Mouse (Mus musculus): ENCODE measurements around the gene Mycbpap.
A peak's percentile ranks its signal among the peaks of the same experiment; 100 is the strongest.

The Mycbpap gene

DNA sequence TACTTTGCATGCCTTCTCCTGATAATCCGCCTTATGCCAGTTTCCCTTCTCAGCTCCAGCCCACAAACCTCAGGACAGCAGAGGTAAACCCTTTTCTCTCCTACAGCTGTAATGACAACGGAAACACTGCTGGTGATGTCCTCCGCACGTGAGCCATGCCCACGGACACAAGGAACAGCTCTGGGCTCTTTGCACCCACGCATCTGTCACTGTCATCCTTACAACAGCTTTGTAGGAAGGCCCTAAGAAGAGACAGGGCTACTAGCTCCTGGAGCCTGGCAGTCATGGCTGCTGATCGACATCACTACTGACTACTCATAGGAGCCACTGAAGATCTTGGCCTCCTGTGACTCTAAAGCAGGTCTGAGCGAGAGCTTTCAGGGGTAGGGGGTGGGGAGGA, 11.6 kb upstream of the Mycbpap start:
- DNase-seq (ENCODE audit: low spot score), result no peak

- peak; percentile 23 for DNase-seq (ENCODE audit: low spot score)
These were observed 7.3 kb upstream of the Mycbpap start for GRCm38 (mm10) chr11:94528879-94529278.

GRCm38 (mm10) chr11:94526171-94526879, 4.8 kb upstream of the Mycbpap start:
- DNase-seq (ENCODE audit: low spot score), result peak; percentile 42

- no peak for DNase-seq (ENCODE audit: low spot score)
These were observed 8.1 kb downstream of the Mycbpap start for GRCm38 (mm10) chr11:94513452-94513851.

GRCm38 (mm10) chr11:94508976-94509375, 12.6 kb downstream of the Mycbpap start:
- no peak for DNase-seq (ENCODE audit: low spot score)

DNA sequence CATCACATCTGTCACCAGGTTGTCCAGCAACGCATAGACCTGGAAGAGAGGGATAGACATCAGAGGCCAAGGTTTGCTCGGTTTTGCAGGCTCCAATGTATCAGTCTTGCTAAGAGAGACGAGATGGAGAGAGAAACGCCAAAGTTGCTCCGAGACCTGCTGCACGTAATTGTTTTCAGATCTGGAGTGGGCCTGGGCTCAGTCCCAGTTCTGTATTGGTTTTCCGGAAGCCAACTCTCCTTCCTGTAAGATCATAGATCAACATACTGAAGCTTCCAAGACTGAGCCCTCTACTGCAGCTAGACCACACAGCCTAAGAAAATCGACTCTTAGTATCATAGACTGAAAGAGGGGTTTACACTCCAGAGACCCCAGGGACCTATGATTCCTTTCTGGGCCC, 20.1 kb downstream of the Mycbpap start:
- no peak for DNase-seq (ENCODE audit: low spot score)

GRCm38 (mm10) chr11:94500362-94500761, 21.2 kb downstream of the Mycbpap start:
- DNase-seq (ENCODE audit: low spot score), result no peak

DNA sequence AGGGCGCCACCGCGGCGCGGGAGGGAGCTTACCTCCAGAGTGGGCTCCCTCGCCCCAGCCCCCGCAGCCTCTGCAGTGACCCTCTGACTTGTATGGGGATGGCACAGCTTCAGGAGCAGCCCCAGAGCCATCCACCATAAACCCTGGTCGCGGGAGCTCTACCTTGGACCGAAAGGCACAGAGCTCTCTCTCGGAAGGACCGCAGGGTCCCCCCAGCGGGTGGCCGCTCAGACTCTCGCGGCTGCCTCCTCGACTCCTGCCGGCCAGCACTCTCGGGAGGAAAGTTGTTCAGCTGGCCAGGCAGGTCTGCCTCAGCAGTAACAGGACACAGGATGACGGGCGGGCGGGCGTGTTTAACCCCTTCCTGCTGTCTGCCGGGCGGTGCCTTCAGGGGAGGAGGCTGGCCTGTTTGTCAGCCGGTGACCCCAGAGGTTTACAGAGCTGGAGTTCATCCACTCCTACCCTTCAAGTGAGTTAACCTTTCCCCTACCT, 21.8 kb downstream of the Mycbpap start, which contains the start of gene Epn3:
Gene Epn3, minus strand, starts transcription at position 314 of the 492 bp plus-strand sequence.
- DNase-seq (ENCODE audit: low spot score), result peak; percentile 59

- no peak for DNase-seq (ENCODE audit: low spot score)
These were observed 22.5 kb downstream of the Mycbpap start for GRCm38 (mm10) chr11:94499035-94499434.

- no peak for DNase-seq (ENCODE audit: low spot score)
These were observed 23.2 kb downstream of the Mycbpap start for GRCm38 (mm10) chr11:94498093-94498996.

- no peak for DNase-seq (ENCODE audit: low spot score)
These were observed 26.1 kb downstream of the Mycbpap start for GRCm38 (mm10) chr11:94495415-94495814.

- DNase-seq (ENCODE audit: low spot score), result no peak
These were observed 29.8 kb downstream of the Mycbpap start for GRCm38 (mm10) chr11:94491749-94492099.

GRCm38 (mm10) chr11:94491035-94491748, 30.4 kb downstream of the Mycbpap start:
- DNase-seq (ENCODE audit: low spot score), result peak; percentile 80

DNA sequence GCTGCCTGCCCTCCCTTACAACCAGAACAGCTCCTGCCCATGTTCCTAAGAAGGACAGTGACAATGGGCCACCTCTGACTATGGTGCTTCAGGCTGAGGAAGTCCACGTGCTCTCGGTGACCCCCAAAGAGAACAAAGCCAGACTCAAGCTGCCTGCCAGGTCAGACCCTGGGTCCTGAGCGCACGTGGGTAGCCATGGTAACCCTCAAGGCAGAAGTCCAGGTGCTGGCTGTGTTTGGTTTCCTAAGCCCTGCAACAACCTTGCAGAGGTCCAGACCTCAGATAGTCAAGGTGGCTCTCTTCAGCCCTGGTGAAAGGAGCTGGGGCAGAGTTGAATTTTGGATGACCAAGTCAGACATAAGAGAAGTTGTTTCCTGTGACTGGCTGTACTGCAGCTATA, 31.8 kb downstream of the Mycbpap start:
- DNase-seq (ENCODE audit: low spot score), result no peak

DNA sequence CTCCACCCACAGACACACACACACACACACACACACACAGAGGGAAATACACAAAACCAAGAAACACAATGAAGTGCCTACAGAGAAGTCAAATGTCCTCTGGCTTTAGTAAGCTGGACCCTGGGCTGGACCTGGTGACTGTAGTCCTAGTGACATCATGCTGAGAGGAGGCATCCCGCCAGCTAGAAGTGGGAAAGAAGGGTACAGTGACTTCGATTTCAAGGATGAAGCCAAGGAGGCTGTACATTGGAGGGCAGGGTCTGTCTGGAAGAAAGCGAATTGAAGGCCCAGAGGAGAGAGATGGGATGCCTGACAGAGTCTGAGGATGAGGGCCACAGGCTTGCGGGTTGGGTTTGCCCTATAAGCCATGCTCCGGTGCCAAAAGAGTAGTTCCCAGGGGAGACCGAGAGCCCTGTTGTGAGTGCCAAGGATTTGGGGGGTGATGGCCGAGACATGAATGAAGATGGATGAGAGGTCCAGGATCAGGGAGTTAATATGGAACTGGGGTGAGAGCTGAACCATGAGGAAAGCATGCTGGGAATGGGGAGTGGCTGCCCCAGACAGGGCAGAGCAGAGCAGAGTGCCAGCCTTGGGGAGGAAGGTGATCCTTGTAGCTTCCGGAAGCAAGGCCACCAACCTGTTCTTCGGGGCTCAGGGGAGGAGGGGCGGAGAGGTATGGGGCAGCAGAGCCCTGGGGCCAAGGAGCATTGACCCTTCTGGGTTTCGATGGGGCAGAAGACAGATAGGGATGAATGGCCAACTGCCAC, 32.6 kb downstream of the Mycbpap start:
- no peak for DNase-seq (ENCODE audit: low spot score)

- DNase-seq (ENCODE audit: low spot score), result peak; percentile 90
These were observed 35.5 kb downstream of the Mycbpap start, which contains the start of gene Spata20 for GRCm38 (mm10) chr11:94486001-94486400. Gene Spata20 (minus strand): TSS chr11:94486179.

DNA sequence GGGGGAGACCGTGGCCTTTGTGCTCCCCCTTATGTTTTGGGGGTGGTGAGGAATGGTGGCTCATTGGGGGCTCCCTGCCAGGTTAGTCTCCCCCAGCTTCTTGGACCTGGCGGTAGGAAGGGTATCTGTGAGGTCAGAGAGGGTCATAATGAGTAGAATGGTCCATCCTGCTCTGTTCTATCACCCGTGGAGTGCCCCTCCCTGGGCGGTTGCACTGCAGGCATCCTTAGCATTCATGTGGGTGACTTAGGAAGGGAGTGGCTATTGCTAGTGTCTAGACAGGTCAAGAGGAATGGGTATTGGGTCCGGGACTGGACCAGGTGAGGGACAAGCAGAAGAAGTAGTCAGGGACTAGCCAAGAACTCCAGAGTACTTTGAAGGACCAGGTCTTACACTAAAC, 36.3 kb downstream of the Mycbpap start:
- DNase-seq (ENCODE audit: low spot score), result no peak

GRCm38 (mm10) chr11:94484636-94485035, 36.9 kb downstream of the Mycbpap start:
- no peak for DNase-seq (ENCODE audit: low spot score)

- DNase-seq (ENCODE audit: low spot score), result no peak
These were observed 37.6 kb downstream of the Mycbpap start for GRCm38 (mm10) chr11:94483921-94484320.

DNA sequence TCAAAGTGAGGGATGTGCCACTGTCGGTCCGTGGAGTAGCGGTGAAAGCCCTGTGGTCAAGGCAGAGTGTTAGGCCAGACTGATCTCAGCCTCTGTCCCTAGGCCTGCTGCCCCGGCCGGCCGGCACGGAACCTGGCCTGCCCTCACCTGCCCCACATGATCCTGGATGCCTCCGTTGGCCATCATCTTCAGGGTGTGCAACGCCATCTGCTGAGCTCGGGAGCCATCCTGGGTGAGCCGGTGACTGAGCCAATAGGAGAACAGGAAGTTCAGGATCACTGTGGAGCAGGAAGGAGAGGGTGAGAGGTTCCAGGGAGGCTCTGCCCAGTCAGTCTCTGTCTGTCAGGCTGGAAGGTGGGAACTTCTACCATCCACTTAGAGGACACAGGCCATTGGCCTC, 38.1 kb downstream of the Mycbpap start:
- no peak for DNase-seq (ENCODE audit: low spot score)

GRCm38 (mm10) chr11:94482738-94483137, 38.8 kb downstream of the Mycbpap start:
- no peak for DNase-seq (ENCODE audit: low spot score)

GRCm38 (mm10) chr11:94481963-94482362, 39.6 kb downstream of the Mycbpap start:
- DNase-seq (ENCODE audit: low spot score), result no peak
